Mouse (Mus musculus) testis, adult 2 months (tissue): ENCODE data around the gene Olfr1494.

Experiments used
- CTCF ChIP-seq: fragments of 200-500 bp; IDR thresholded peaks from 2 replicates; pipeline ENCODE4 v1.5.1; 2012; ENCODE audit warnings: low read depth, mild to moderate bottlenecking, inconsistent platforms, low read length, moderate library complexity; ENCODE audit not compliant: control insufficient read depth, insufficient read depth, insufficient replicate concordance
- POLR2A ChIP-seq: fragments of 200-500 bp; IDR thresholded peaks from 2 replicates; pipeline ENCODE4 v1.6.1; 2012; ENCODE audit warnings: low read depth, mild to moderate bottlenecking, inconsistent platforms, low read length, moderate library complexity; ENCODE audit not compliant: control insufficient read depth

- TF ChIP-seq POLR2A, result no peak
- TF ChIP-seq CTCF, result no peak
These were observed 42.6 kb upstream of the Olfr1494 start, which contains the start of gene Olfr1491 for GRCm38 (mm10) chr19:13696968-13697367.
